Mouse (Mus musculus) embryo, embryonic 9.5 days (tissue): ENCODE results near the gene Ubxn7.
"Not testable (repeated sequence)": the region's sequence is repeated elsewhere in the genome, so short reads cannot be mapped to it uniquely, and the experiment has no call there.

ENCODE experiments used
- DNase-seq: peaks from one replicate; pipeline ENCODE4 v3.0.0-alpha.2; 2017; ENCODE audit errors: extremely low spot score

The Ubxn7 gene

DNA sequence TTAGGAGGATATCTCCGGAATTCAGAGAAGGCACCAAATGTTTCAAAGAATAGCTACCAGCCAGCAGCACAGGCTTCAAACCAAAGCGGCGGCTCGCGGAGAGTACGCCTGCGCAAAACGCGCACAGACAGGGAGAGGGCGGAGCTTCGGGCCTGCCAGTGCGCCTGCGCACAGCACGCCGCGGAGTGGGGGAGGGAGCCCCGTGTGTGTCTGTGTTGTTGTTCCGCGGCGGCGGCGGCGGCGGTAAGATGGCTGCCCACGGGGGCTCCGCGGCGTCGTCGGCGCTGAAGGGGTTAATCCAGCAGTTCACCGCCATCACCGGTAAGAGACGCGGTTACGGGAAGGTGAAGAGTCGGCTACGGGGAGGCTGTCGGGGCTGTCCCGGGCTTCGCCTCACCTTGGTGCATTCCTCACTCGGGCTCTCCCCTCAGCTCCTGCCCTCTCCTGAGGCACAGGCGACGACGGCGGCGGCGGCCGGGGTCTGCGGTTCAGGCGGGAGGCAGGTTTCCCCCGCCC is at the start of gene Ubxn7:
Gene Ubxn7, plus strand, starts transcription at position 218 of the 516 bp plus-strand sequence.
- peak; percentile 99 for DNase-seq

DNA sequence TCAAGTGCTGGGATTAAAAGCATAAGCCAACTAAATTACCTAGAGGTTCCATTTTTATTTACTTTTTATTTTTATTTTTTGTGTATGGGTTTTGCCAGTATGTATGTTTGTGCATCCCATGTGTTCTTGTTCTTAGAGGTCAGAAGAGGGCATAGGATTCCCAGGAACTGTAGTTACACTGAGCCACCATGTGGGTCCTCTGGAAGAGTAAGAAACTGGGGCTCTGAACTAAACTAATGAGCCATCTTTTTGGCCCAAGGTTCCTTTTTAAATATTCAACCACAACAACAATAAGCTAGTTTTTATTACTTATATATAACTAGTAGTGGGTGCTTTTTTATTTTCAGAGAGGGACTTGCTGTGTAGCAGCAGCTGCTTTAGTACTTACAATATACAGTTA is 49.4 kb upstream of the Ubxn7 start:
- no peak for DNase-seq

DNA sequence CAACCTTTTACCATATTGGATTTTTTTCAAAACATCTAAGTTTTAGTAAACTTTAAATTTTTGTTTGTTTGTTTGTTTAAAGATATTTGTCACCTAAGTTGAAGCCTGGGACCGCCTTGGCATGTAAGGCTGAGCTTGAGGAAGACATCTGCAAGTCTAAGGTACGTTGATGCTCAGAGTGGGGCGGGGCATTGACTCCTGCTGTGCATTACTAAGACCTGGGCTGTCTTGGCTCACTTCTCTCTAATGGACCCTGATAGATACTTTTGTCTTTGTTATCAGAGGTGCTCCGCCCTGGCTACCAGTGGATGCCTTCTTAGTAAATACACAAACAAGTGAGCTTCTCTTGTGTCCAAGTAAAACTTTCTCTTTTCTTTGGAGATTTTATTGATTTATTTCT is 40.2 kb upstream of the Ubxn7 start:
- DNase-seq = no peak

DNA sequence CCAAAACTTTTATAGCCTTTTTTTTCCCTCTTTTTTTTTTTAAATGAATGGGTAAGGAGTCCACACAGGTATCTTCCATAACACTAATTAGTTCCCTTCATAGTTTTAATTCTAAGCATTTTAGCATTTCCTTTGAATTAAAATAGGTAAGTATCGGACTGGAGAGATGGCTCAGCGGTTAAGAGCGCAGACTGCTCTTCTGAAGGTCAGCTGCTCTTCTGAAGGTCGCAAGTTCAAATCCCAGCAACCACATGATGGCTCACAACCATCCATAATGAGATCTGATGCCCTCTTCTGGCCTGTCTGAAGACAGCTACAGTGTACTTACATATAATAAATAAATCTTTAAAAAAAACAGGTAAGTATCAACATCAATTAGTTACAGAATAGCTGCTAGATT is 32.4 kb upstream of the Ubxn7 start:
- DNase-seq = not testable (repeated sequence)

DNA sequence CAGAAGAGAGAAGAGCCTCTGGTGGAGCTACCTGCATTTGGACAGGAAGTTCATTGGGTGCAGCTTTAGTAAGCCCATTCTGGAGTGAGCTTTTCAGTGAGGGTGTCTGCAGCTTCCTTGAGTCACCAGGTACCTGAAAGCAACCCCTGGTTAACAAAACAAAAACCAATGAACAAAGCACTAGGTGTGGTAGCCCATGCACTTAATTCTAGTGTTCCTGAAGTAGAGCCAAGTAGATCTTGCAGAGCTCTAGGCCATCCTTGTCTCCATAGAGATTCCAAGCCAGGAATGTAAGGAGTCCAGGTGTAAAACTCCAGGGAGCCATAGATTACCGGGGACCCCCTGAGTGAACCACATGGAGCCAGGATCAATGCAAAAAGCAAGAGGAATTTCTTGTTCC is 29.0 kb upstream of the Ubxn7 start:
- no peak for DNase-seq

DNA sequence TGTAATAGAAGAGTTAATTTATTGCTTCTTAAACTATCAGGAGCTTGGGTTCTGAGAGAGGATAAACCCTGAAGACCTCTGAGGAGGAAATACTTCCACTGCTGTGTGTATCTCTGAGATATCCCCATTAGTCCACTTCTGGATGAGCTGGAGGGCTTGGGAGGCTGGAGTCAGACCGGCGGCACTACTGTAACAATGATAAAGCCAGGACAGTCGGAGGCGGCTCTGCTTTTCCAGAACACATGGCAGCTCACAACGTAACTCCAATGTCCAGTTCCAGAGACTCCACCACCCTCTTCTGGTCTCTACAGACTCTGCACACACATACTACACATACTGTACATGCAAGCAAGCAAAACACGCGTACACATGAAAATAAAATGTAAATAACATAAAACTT is 28.2 kb upstream of the Ubxn7 start:
- no peak for DNase-seq

DNA sequence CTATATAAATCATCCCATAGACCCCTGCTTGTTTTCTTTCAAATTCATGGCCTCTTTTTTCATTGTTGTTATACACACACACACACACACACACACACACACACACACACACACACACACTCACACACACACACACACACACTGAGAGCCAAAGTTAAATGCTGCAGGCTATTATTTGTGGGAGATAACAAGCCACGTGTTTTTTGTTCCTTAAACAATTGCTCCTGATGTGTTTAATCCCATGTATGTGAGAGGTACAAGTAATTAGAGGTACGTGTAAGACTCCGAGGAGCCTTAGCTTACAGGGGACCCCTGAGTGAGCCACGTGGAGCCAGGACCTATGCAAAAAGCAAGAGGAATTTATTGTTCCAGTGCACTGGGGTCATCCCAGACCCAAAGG is 20.1 kb upstream of the Ubxn7 start:
- no peak for DNase-seq

DNA sequence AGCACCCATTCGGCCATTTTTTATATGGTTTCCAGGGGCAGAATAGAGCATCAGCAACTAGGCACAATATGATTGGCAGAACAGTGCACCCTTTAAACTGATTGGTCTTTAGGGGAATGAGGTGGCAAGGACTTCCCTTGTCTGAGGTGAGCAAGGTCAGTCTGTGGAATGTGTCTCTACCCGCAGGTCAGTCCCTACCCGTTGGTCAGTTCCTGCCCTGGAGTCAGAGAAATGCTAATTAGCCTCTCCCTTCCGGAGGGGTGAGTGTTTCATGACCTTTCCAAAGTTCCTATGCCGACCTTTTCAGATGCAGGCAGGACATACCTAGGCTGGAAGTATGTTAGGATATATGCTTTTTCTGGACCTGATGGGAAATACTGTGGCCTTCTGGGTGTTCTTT is 19.7 kb upstream of the Ubxn7 start:
- DNase-seq = no peak

DNA sequence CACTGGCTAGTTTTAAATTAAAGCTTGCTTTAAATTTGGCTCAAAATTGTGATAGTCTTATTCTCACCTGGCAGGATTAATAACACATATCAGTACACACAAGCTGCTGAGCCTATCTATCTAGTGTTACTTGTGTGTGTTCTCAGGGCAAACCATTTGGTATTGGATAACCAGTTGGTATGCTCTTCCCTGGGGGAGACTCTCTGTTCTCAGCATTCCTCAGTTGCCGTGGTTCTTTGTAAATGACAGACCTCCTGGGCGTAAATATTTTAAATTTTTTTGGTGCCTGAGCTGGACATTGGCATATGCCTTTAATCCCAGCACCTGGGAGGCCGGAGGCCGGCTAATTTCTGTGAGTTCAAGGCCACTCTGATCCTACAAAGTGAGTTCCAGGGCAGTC is 19.2 kb upstream of the Ubxn7 start:
- DNase-seq = no peak

DNA sequence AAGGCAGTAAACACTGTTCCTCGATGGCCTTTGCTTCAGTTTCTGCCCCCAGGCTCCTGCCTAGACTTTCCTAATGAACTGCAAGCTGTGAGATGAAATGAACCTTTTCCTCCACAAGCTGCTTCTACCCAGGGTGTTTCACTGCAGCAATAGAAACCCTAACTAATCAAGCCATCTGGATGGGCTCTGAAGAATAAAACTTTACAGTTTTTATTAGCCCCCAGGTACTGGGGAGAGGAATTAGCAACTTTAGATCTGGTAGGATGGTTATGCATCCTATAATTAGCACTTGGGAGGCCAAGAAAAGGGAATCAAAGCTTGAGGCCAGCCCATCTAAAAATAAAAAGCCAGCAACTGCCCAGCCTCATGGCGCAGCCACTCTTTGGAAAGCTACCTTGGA is 15.5 kb upstream of the Ubxn7 start:
- no peak for DNase-seq

DNA sequence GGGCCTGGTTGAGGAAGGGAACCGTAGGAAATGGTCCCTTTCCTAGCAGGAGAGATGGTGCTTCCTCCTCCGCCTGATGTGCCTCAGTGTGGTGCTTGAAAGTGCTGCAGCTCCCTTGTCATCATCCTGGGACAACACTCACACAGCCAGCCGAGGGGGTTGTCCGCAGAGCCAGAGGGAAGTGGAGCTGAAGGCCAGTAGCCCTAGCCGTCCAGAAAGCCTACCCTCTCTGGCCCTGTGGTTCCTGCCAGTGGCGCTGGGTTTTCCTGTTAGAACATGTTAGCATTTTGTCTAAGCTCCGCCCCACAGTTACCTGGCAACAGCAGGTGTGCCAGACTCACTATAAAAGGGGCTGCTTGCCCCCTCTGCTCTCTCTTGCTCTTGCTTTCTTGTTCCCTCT is 8.1 kb upstream of the Ubxn7 start:
- no peak for DNase-seq

DNA sequence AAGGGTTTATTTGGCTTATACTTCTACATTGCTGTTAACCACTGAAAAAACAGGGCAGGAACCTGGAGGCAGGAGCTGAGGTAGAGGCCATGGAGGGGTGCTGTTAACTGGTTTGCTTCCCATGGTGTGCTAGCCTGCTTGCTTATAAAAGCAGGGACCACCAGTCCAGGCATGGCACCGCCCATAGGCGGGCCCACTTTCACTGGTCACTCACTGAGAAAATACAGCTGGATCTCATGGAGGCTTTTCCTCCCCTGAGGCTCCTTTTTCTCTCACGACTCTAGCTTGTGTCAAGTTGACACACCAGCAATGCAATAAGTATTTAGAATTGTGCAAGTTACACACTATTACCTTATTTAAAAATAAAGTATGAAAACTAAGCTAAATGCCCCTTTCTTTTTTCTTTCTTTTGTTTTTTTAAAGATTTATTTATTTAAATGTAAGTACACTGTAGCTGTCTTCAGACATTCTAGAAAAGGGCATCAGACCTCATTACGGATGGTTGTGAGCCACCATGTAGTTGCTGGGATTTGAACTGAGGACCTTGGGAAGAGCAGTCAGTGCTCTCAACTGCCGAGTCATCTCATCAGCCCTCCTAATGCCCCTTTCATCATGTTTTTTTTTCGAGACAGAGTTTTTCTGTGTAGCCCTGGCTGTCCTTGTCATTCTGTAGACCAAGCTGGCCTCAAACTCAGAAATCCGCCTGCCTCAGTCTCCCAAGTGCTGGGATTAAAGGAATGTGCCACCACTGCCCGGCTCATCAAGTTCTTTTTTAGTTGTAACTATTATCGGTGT is 984 bp upstream of the Ubxn7 start:
- no peak for DNase-seq

DNA sequence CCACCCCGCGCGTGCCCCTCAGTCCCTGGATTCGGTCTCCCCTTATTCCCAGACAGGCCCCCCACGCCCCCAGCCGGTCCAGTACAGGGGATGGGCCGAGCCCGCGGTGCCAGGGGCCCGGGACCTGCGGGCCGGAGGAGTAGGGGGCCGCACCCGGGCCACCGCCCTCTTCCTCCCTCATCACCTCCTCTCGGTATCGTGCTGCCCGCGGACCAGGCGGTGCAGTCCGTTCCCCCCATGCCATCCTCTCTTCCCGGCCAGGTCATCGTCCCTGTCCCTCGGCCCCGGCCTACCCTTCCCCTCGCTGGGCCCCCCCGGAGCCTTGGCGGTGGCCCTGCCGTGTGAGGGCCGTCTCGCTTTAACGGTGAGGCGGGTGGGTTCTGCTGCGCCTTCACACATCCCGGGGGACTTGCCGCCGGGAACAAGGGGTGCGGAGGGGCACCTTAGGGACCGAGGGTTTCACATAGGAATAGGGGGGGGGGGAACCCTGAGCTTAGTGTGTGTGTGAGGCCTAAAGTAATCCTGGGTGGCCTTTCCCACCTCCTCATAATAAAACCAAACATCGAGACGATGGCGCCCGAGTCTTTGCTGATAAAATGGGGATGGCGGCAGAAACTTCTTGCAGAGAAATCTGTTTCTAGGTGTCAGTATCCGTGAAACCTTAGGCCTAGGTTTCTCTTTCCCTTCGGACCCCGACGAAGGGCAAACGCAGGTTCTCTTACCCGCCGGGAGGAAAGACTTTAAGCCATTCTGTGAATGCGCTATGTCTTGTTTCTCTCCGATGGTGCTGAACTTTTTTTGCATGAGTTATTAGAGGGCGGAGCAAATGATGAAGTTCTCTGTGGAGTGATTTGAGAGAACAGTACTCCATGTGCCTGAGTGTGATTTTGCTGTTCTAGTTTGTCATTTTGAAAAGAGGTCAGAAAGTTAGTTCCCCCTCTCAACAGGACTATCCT is 777 bp downstream of the Ubxn7 start:
- DNase-seq = peak; percentile 77

DNA sequence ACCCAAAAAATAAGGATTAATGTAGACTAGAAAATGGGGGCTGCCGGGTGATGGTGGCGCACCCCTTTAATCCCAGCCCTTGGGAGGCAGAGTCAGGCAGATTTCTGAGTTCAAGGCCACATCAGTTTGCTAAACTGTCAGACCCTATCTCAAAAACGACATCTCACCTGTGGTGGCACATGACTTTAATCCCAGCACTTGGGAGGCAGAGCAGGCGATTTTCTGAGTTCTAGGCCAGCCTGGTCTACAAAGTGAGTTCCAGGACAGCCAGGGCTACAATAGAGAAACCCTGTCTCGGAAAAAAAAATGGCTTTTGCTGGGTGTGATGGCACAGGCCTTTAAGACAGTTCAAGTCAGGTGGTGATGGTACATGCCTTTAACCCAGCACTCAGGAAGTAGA is 3.1 kb downstream of the Ubxn7 start:
- no peak for DNase-seq

DNA sequence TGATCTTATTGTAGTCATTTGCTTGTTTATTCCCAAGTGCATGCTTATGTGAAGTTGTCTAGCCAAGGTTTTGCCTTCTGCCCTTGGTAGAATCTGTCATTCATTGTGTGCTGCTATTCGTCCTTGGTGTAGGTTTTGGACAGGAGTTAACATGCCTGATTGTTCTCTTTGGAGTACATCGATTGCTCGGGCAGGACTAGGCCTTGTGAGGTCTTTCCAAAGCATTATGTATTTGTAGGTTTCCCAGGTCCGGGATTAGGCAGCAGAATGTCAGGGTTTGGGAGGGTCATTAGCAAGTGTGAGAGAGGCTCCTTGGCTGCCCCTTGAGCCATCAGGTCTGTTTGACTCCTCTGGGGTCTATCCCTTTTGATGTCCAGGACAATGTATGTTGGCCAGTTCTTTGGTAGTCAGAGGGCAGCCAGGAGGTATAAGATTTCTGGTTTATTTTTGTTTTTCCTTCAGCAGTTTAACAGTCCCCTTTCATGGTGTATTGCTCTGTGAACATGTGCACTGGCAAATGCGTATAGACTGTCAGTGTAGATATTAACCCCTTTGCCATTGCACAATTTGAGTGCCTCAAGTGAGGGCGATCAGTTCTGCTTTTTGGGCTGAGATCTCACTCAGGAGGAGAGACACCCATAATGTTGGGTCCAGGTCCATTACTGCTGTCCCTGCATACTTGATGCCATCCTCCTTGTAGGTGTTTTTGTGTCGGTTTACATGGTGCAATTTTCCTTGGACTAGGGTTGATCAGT is 4.1 kb downstream of the Ubxn7 start:
- DNase-seq = no peak

DNA sequence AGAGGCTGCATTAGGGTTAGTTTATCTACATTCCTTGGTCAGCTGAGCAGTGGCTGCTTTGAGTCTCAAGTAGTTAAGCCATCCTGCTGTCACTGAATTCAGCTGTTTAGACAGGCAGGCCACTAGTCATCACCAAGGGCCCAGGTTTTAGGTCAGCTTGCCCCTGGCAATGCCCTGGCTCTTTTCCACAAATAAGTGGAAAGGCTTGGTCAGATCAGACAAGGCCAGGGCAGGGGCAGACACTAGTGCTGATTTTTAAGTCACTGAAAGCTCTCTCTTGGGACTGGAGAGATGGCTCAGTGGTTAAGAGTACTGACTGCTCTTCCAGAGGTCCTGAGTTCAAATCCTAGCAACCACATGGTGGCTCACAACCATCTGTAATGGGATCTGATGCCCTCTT is 4.9 kb downstream of the Ubxn7 start:
- no peak for DNase-seq

DNA sequence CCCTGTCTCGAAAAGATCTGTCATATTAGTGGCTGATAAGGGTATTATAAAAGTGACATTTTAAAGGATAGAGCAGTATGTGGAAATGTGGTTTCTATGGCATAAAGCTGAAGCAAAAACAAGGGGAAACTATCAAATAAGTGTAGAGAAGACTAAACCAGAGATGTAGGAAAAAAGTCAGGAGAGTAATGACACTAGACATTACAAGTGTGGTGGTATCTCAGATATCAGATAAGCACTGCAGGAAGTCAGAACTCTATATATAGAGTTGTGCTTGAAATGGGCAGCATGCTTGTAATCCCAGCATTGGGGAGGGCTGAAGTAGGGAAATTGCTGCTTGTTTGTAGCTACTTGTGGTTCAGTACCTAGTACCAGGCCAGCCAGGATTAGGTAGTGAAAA is 8.4 kb downstream of the Ubxn7 start:
- DNase-seq = no peak

DNA sequence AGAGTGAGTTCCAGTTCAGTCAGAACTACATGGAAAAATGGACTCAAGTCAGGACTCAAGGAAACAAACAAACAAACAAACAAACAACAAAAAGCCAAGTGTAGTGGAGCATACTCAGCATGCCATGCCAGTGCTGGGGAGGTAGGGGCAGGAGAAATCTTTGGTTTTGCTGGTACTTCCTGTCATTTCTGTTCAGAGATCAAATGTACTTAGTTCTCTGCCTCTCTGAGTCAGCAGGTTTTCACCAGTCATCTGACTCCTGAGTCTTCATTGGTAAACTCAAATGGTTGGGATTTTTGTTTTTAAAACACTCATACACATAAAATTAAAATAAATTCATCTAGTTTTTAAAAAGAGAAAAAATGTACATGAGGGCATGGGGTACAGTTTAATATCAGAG is 13.5 kb downstream of the Ubxn7 start:
- no peak for DNase-seq

DNA sequence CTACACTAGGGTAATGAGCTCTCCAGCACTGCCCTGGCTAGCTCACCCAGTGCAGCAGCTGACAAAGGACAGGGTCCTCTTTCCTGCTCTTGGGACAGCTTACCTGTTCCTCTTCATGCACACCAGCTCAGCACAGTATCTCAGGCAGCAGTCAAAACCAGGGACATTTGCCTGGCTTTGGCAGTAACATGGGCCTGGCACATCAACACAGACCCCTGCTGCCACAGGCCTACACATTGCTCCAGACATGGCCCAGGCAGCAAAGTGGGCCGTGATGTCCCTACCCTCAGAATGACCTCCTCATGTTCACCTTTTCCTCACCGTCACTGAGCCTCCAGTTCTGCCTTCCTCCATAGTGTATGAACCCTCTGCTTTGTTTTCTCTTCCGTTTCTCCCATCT is 18.7 kb downstream of the Ubxn7 start:
- DNase-seq = no peak

DNA sequence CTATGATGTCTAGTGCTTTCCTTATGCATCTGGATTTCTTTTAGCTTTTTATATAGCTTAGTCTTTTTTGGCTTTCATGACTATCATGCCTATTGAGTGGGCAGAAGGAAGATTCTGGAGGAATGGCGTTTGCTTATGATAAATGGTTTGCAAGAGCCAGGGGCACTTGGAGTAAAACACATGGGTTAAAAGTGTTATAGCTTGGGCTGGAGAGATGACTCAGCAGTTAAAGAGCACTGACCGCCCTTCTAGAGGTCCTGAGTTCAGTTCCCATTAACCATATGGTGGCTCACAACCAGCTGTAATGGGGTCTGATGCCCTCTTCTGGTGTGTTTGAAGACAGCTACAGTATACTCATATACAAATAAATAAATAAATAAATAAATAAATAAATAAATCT is 31.5 kb downstream of the Ubxn7 start:
- no peak for DNase-seq

DNA sequence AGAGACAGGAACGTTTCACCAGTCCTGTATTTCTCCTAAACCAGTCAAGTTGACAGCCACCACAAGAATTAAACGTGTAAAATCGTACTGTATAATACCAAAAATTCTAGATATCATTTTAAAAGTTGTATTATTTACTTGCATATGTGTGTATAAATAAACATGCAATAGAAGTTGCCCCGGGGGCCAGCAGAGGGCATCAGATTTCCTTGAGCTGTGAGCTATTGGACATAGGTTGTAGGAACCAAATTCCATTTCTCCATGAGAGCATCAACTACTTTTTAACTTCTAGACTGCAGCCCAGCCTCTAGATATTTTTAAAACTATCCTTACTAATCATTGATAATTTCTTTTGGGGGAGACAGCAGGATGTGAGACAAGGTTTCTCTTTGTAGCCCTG is 39.3 kb downstream of the Ubxn7 start:
- no peak for DNase-seq

DNA sequence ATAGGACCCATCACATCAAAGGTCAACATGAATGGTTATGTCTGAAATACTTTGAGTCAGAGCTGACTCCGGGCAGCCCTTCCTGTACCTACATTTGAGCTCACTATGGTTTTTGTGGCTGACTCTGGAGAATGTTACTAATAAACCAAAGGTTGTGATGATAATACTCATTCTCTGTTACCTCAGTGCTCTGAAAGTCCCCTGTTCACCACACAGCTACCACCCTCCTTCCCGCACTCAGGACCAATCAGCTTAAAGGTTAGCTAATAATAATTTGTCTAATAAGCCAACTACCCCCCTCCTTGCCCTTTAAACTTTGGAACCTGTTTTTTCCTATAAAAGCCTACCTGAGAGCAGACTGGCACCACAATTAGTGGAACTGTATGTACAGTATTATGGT is 47.5 kb downstream of the Ubxn7 start:
- no peak for DNase-seq
